In the genomic region with DNA sequence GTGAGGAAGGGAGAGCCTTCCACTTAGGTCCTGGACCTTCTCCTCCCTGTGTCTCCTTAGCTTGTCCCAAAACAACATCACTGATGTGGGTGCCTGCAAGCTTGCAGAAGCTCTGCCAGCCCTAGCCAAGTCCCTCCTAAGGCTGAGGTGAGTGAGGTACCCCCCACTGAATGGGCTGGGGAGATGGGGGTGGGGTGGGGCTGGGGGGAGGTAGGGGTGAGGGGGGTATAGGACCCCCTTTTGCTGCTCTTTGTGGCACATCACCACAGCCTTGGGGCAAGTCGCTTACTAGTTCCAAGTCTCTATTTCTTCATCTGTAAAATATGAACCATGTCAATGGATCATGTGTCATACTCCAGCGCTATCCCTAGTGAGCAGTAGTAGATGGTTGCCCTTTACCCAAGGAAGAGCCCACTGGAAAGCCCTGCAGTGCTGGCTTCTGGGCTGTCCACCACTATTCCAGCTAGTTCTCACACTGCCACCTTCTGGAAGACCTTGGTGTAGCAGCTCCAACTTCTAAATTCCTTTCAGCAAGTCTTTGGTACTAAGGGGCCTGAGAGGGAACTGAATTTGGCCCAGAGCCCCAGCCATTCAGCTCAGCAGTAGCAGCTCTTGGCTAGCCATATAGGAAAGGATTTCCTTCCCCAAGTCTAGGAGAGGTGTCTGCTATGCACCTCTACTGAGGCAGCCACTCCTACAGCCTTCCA, we compare ENCODE assay signal across 7 mouse cellular contexts. TPM values are rescaled to one million over a fixed set of nuclear protein-coding genes. Genes with fewer than 3 reads are reported as not detected.
DNase-seq lines count a peak whose midpoint lies in the region; ATAC-seq and TF ChIP-seq lines count a peak whose summit lies in the region.

No protein-coding gene starts in this region.

- H3K27me3 ChIP-seq in Patski: no peaks in the 10 kb centered on the region
- no peaks in the 10 kb centered on the region for H3K27me3 ChIP-seq in cerebellum, adult 2 months (ENCODE audit: control insufficient read depth, insufficient read depth, low read length)
- H3K27me3 ChIP-seq in hindbrain, embryonic 13.5 days: no peaks in the 10 kb centered on the region

- TF ChIP-seq POLR2A in cerebellum, adult 2 months (IDR thresholded peaks at IDR 0.05; ENCODE audit: borderline replicate concordance, insufficient read depth, low read length): no peak

- DNase-seq in Patski (ENCODE audit: low read depth, low spot score): peak; percentile 39
- peak; percentile 64 to 80 for DNase-seq in cerebellum, adult 2 months
- peak; percentile 55 to 94 for DNase-seq in frontal cortex, adult 2 months (ENCODE audit: extremely low spot score in 1 of 2, low spot score in 1 of 2)
- DNase-seq in layer of hippocampus, postnatal 10 days (ENCODE audit: low spot score in 2 of 2): peak; percentile 91 to 92
- peak; percentile 37 to 65 for DNase-seq in right cerebral cortex, postnatal 36 days (ENCODE audit: low spot score in 2 of 2)

- 34% methylated on average over 2 of the region's 2 CpGs for WGBS in cerebellum, adult 2 months
- WGBS in hindbrain, embryonic 13.5 days: 54% methylated on average over 2 of the region's 2 CpGs

- H3K36me3 ChIP-seq in hindbrain, embryonic 13.5 days: no peaks in the 10 kb centered on the region

- no peak overlapping the region for H3K4me3 ChIP-seq in cerebellum, adult 2 months (replicated peaks; ENCODE audit: insufficient read depth, low read depth, low read length)
- H3K4me3 ChIP-seq in hindbrain, embryonic 13.5 days: no peak overlapping the region

- no peak overlapping the region for H3K4me2 ChIP-seq in hindbrain, embryonic 13.5 days

- peak; percentile 29 for ATAC-seq in Patski
- peak; percentile 70; the same call in 1 of the 2 replicates for ATAC-seq in hindbrain, embryonic 13.5 days (ENCODE audit: low FRiP score)
- ATAC-seq in megakaryocyte, adult 5-6 weeks (ENCODE audit: poor library complexity, severe bottlenecking): peak; percentile 71

- CTCF ChIA-PET in Patski (lab: Charles Lee): interaction anchor here (0.8 to 2.8 kb wide), 4 partner anchors 10 to 122 kb away, joined by 3 to 10 read pairs (median 4); no protein-coding TSS in a partner anchor

- POLR2A ChIA-PET in Patski (lab: Charles Lee): no interaction called here

- in situ Hi-C loops in Patski (cut with MboI; ENCODE audit: low pct_unique_long_range_greater_than_20kb): no loop called here

- no peak overlapping the region for H3K9ac ChIP-seq in hindbrain, embryonic 13.5 days

- H3K9me3 ChIP-seq in hindbrain, embryonic 13.5 days: no peaks in the 10 kb centered on the region

- H3K4me1 ChIP-seq in cerebellum, adult 2 months (ENCODE audit: control insufficient read depth, insufficient read depth, low read length): peaks cover 17% of the 10 kb centered on the region
- no peaks in the 10 kb centered on the region for H3K4me1 ChIP-seq in hindbrain, embryonic 13.5 days (replicated peaks)

- TF ChIP-seq CTCF in Patski (IDR thresholded peaks at IDR 0.05): peak; percentile 82
- peak; percentile 72; the same call in 1 of the 2 replicates for TF ChIP-seq CTCF in cerebellum, adult 2 months (IDR thresholded peaks at IDR 0.05; ENCODE audit: borderline replicate concordance, insufficient read depth, low read depth, low read length)

- H3K27ac ChIP-seq in cerebellum, adult 2 months (ENCODE audit: insufficient read depth, low read length): no peak overlapping the region
- no peak overlapping the region for H3K27ac ChIP-seq in hindbrain, embryonic 13.5 days

RNA-seq across cellular contexts. Expression of a gene that starts 21.8 kb away (rescaled TPM):
- 23.5 TPM for polyA plus RNA-seq in Patski (2021)
- 126 and 143 TPM in 2 replicates for polyA plus RNA-seq in cerebellum, adult 2 months (2012; rRNA removed)
- polyA plus RNA-seq in frontal cortex, adult 2 months (2012; rRNA removed): 65.7 and 77.7 TPM in 2 replicates
- polyA plus RNA-seq in hindbrain, embryonic 13.5 days (2015; fragmentation: Nextera tagmentation; extraction: Ambion mirVana): 15.5 and 18.0 TPM in 2 replicates
- 10 to 100 TPM; 33.0 to 35.5 TPM for total RNA-seq in layer of hippocampus, postnatal 10 days (2021)
- 5.9 and 6.0 TPM in 2 replicates for total RNA-seq in megakaryocyte, adult 5-6 weeks (2015)
- total RNA-seq in megakaryocyte, adult 5-6 weeks (2017): 4.3 and 7.0 TPM in 2 replicates

RNA-seq across cellular contexts. Expression of a gene that starts 24.1 kb away (rescaled TPM):
- 21.3 TPM for polyA plus RNA-seq in Patski (2021)
- polyA plus RNA-seq in cerebellum, adult 2 months (2012; rRNA removed): 48.7 and 51.2 TPM in 2 replicates
- 44.2 and 48.6 TPM in 2 replicates for polyA plus RNA-seq in frontal cortex, adult 2 months (2012; rRNA removed)
- polyA plus RNA-seq in hindbrain, embryonic 13.5 days (2015; fragmentation: Nextera tagmentation; extraction: Ambion mirVana): 69.7 and 71.6 TPM in 2 replicates
- total RNA-seq in layer of hippocampus, postnatal 10 days (2021): 10 to 100 TPM; 66.8 to 71.6 TPM
- 26.8 and 28.8 TPM in 2 replicates for total RNA-seq in megakaryocyte, adult 5-6 weeks (2015)
- 19.4 and 20.7 TPM in 2 replicates for total RNA-seq in megakaryocyte, adult 5-6 weeks (2017)

RNA-seq across cellular contexts. Expression of a gene that starts 41.2 kb away (rescaled TPM):
- 0.03 TPM for polyA plus RNA-seq in Patski (2021)
- 0.11 and 0.22 TPM in 2 replicates for polyA plus RNA-seq in cerebellum, adult 2 months (2012; rRNA removed)
- 0.08 and 0.13 TPM in 2 replicates for polyA plus RNA-seq in frontal cortex, adult 2 months (2012; rRNA removed)
- polyA plus RNA-seq in hindbrain, embryonic 13.5 days (2015; fragmentation: Nextera tagmentation; extraction: Ambion mirVana): 0.79 and 0.83 TPM in 2 replicates
- total RNA-seq in layer of hippocampus, postnatal 10 days (2021): under 1 TPM; 0.07 to 0.16 TPM
- 2.5 and 3.3 TPM in 2 replicates for total RNA-seq in megakaryocyte, adult 5-6 weeks (2015)
- 3.2 and 3.7 TPM in 2 replicates for total RNA-seq in megakaryocyte, adult 5-6 weeks (2017)

Comparison
In these comparisons a context has a peak if more than half of its experiments do, and no peak if none do; other contexts are left out.
1. DNase-seq: peak in every context shown above with its lines; median percentile 92 in layer of hippocampus, postnatal 10 days; 74 in frontal cortex, adult 2 months; 72 in cerebellum, adult 2 months; 51 in right cerebral cortex, postnatal 36 days; 39 in Patski.